Mouse (Mus musculus) spleen, embryonic (tissue): ENCODE measurements around the gene Cfap74.

Source experiments
- CTCF ChIA-PET: fragments of 350-600 bp; sonication (Branson Sonifier 250); formaldehyde crosslinking; loops from one replicate; lab custom pipeline; 2022; lab: Charles Lee

The Cfap74 gene

DNA sequence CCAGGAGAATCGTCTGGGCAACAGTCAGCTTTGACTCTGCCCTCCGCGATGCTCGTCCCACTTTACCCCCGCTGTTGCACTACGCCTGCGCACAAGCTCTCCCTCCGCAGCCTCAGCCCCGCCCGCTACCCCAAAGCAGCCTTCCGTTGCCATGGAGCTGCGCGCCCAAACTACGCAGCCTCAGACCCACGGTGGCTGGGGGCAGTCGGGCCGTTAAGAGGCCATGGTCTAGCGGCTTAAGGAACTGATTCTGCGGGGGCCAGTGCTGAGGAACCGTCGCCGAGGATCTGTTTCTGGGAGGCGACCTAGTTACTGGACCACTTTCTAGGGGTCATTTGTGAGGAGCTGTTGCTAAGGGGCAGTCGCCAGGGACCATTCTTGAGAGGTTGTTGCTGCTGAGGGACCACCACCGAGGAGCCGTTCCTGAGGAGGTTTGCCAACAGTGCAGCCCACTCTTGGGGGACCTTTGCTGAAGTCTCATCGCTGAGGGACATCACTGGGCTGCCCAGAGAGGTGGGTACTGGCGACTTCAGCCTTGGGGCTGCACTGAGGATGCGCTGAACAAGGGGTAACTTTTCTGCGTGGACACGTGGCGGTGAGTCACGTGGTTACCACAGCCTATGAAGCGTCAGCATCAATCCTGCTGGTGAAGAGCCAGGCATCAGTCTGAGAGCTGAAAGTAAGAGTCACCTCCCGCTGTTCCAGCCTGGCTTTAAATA lies at the start of gene Cfap74:
Gene Cfap74 (plus strand): TSS at position 133 of the 719 bp plus-strand sequence.
- CTCF ChIA-PET, result no interaction called here

GRCm38 (mm10) chr4:155359560-155360464 lies 49.2 kb upstream of the Cfap74 start:
- CTCF ChIA-PET, result interaction anchor here (0.5 to 0.7 kb wide), 2 partner anchors 8 to 18 kb away, joined by 3 to 9 read pairs; no protein-coding TSS in a partner anchor

DNA sequence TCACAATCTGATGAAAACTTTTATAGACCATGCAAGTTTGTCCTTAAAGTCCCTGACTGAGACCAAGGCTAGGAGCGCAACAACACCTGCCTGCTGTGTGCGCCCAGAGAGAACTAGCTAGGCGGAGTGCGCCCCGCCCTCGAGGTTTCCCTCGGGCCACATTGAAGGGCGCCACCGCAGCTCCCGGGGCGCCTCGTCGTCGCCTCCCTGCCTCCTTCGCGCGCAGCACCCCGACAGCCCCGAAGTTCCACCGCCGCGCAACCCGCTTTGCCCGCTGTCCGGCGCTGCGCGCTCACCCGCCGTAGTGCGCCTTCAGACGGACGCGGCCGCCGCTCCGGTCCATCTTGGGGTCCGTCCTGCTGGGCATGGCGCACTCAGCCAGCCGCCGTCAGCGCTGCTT lies 48.1 kb upstream of the Cfap74 start:
- CTCF ChIA-PET, result interaction anchor here (0.7 kb wide), 1 partner anchor 9 kb away, joined by 9 read pairs; no protein-coding TSS in a partner anchor

GRCm38 (mm10) chr4:155361303-155361791 lies 47.6 kb upstream of the Cfap74 start, which contains the start of gene Prkcz:
Prkcz (minus strand) TSS chr4:155361361.
- CTCF ChIA-PET, result interaction anchor here (0.5 kb wide), 1 partner anchor 187 kb away, joined by 3 read pairs; no protein-coding TSS in a partner anchor

DNA sequence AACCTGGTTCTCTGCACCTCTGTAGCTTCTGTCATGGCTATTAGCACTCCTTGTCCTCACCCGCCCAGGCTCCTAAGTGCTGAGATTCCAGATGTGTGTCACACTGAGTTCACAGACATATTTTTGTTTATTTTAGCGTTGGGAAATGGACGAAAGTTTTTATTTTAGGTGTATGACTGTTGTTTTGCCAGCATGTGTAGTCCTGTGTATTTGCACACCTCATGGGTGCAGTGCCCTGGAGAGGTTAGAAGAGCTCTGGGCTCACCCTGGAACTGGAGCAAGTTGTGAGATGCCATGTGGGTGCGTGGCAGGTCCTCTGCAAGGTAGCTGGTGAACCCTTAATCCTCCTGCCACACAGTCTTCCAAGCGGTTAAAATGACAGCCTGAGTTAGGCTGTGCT lies 46.5 kb upstream of the Cfap74 start:
- CTCF ChIA-PET, result no interaction called here

DNA sequence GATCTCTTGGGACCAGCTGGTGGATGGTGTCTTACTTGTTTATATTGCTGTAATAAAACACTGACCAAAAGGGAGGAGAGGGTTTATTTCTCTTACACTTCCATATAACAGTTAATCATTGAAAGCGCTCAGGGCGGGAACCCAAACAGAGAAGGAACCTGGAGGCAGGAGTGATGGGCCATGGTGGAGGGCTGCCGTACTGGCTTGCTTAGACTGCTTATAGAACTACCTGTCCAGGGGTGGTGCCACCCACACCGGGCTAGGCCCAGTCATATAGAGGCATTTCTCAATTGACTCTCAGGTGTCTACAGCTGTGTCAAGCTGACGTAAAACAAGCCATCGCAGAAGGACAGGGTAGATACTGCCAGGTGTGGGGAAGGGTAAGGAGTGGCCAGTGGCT lies 42.2 kb upstream of the Cfap74 start:
- CTCF ChIA-PET, result no interaction called here

- CTCF ChIA-PET, result no interaction called here
These were observed 41.3 kb upstream of the Cfap74 start for GRCm38 (mm10) chr4:155367739-155368138.

DNA sequence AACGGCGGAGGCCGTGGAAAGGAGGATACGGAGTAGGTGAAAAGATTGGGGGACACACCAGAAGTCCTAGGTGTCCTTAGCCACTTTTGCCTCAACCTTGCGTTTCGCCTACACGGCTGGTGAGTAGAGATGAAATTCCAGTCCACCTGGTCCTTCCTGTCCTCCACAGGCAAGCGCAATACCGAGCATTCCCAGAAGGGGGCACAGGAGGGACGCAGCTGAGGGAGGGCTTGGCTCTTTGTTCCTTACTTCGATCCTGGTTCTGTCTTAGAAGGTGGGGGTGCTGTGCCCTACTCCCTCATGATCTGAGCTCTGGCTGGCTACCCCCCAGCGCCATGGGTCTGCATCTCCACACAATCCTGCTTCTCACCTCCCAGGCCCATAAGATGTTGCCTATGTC lies 40.3 kb upstream of the Cfap74 start:
- CTCF ChIA-PET, result no interaction called here

GRCm38 (mm10) chr4:155370737-155371715 lies 38.0 kb upstream of the Cfap74 start:
- CTCF ChIA-PET, result no interaction called here

GRCm38 (mm10) chr4:155371797-155372735 lies 36.9 kb upstream of the Cfap74 start:
- CTCF ChIA-PET, result no interaction called here

GRCm38 (mm10) chr4:155381974-155382373 lies 27.0 kb upstream of the Cfap74 start:
- CTCF ChIA-PET, result interaction anchor here (0.6 kb wide), 1 partner anchor 114 kb away, joined by 3 read pairs; no protein-coding TSS in a partner anchor

- CTCF ChIA-PET, result interaction anchor here (0.6 kb wide), 1 partner anchor 115 kb away, joined by 3 read pairs; no protein-coding TSS in a partner anchor
These were observed 26.2 kb upstream of the Cfap74 start for GRCm38 (mm10) chr4:155382752-155383151.

DNA sequence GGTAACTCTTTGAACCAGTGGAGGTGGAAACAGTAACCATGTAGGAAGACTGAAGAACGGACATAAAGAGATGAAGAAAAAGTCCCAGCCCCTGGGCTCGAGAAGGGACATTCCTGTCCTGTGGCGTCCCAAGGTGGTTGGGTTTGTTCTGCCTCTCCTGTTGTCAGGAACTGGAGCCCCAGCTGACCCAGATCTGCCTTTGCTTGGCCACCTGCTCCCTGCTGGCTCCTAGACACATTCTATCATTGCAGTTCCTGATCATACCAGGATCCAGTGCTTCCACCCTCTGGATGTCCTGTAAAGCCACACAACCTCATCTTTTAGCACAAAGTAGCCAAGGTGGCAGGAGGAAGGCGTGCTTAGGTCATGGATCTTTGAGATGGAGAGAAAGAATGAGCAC lies 25.7 kb upstream of the Cfap74 start:
- CTCF ChIA-PET, result no interaction called here

DNA sequence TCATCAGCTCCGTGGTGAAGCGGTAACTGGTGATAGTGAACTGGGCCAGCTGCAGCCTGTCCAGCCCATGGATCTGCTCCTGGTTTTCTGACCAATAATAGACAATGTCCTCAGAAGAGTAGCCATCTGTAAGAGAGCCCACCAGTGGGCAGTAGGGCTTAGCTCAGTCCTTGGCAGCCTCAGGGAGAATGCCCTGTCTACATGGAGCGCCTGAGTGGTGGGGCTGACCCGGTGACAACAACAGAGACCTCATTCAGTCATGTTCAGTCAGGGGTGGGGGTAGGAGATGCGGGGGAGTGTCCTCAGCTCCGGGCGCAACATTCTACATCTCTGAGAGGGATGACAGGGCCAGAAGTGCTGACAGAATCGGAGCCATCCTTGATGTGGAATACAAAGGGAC lies 21.8 kb upstream of the Cfap74 start:
- CTCF ChIA-PET, result no interaction called here

DNA sequence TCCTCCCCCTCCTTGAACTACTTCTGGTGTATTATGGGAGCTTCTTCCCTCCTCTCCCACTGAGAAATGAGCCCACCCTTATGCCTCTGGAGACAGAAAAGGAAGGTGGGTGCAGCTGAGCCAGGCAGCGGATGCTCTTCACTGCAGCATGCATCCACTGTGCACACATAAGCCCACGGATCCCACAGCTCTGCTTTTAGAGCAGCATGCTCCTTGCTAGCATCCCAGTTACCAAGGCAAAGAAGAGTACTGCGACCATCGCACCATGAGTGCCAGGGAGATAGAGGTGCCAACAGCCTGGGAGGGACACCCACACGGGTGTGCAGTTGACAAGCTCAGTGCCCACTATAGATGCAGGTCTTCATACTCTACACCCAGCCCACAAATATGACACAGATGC lies 13.5 kb upstream of the Cfap74 start:
- CTCF ChIA-PET, result no interaction called here

DNA sequence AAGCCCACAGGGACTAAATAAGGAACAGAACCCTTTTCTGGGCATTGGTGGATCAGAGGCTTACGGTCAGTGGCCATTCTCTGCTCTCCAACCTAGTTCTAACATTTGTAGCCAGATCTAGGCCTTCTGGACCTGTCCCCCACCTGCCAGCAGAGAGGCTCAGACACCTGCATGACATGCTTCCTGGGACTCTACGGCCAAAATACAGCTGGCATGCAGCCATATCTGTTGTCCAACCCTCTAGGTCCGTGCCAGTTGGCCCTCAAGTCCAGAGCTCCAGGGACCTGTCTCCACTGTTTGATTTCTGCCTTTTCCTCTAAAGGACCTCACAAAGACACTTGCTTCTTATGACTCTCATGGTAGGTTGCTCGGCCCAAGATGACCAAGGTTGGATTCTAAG lies 12.2 kb upstream of the Cfap74 start:
- CTCF ChIA-PET, result no interaction called here

DNA sequence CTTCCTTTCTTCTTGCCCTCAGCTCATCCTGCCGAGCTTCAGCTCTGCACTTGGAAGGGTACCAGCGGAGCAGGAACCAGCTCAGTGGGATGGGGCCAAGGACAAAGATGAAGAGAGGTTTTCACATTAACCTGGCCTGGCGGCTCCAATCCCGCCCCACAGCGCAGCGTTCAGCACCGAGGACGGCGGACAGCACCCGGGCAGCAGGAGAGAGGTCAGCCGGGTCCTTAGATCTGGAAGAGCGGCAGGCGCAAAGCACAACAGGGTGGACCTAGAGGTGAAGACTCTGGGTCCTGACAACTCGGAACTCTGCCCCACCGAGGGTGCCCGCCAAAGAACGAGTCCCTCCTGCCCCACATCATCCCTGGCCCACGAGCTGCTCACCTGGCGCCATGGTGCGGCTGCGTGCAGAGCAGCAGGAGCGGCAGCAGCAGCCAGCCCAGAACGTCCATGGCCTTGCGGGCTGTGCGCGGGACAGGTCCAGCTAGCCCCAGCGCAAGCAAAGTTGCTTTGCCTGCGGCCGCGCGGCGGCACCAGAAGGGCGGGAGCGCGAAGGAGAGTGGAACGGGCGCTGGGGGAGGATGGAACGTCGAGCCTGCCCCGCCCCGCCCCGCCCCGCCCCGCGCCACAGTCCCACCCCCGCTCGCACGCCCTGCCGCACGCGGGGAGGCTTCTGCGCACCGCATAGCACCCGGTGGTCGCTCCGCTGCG lies 11.3 kb upstream of the Cfap74 start, which contains the start of gene Gabrd:
Gene Gabrd (minus strand): TSS at position 602 of the 711 bp plus-strand sequence.
- CTCF ChIA-PET, result no interaction called here

DNA sequence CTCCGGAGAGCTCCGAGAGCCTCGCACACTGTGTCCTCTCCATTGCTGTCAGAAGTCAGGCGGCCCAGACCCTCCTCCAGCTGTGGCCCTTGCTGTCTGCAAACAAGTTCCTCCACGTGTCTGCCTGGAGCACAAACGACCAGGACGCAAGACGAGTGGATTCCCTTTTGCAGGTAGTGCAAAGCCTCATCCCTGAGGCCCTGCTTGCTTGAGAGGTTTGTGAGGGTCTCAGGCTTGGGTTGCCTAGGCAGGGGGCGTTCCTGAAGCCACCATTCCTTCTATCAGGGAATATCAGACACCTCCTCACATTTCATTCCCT lies 10.8 kb upstream of the Cfap74 start:
- CTCF ChIA-PET, result no interaction called here

- CTCF ChIA-PET, result no interaction called here
These were observed 7.9 kb upstream of the Cfap74 start for GRCm38 (mm10) chr4:155401121-155401520.
